Mouse (Mus musculus): ENCODE measurements at regions not wholly inside any gene's neighbourhood (a gene's known extent, or its start where the extent isn't known, plus 50 kb on each side); places are given as distances from the start of the nearest gene placed in this dataset.

- DNase-seq (ENCODE audit: low read depth, low spot score): no peak
Observed at GRCm38 (mm10) chr4:35640866-35641265, 414.9 kb upstream of the C9orf72 start.

GRCm38 (mm10) chr4:35606200-35606599, 380.2 kb upstream of the C9orf72 start:
- no peak for DNase-seq (ENCODE audit: low read depth, low spot score)

GRCm38 (mm10) chr4:35578086-35578485, 352.1 kb upstream of the C9orf72 start:
- peak; percentile 88 for DNase-seq (ENCODE audit: low read depth, low spot score)

GRCm38 (mm10) chr4:35575179-35575974, 349.4 kb upstream of the C9orf72 start:
- DNase-seq (ENCODE audit: low read depth, low spot score): no peak

- peak; percentile 12 for DNase-seq (ENCODE audit: low read depth, low spot score)
Observed at GRCm38 (mm10) chr4:35571541-35572447, 345.8 kb upstream of the C9orf72 start.

GRCm38 (mm10) chr4:35561303-35561702, 335.3 kb upstream of the C9orf72 start:
- DNase-seq (ENCODE audit: low read depth, low spot score): no peak

GRCm38 (mm10) chr4:35560004-35560403, 334.0 kb upstream of the C9orf72 start:
- no peak for DNase-seq (ENCODE audit: low read depth, low spot score)

- DNase-seq (ENCODE audit: low read depth, low spot score): no peak
Observed at GRCm38 (mm10) chr4:35553309-35553708, 327.3 kb upstream of the C9orf72 start.

- peak; percentile 22 for DNase-seq (ENCODE audit: low read depth, low spot score)
Observed at GRCm38 (mm10) chr4:35551988-35552387, 326.0 kb upstream of the C9orf72 start.

GRCm38 (mm10) chr4:35534565-35535279, 308.7 kb upstream of the C9orf72 start:
- DNase-seq (ENCODE audit: low read depth, low spot score): no peak

GRCm38 (mm10) chr4:35534154-35534553, 308.2 kb upstream of the C9orf72 start:
- DNase-seq (ENCODE audit: low read depth, low spot score): no peak
